Mouse (Mus musculus): Measurements from ENCODE around the gene Eef1akmt4.
A peak's percentile ranks its signal among the peaks of the same experiment; 100 is the strongest.

The Eef1akmt4 gene

DNA sequence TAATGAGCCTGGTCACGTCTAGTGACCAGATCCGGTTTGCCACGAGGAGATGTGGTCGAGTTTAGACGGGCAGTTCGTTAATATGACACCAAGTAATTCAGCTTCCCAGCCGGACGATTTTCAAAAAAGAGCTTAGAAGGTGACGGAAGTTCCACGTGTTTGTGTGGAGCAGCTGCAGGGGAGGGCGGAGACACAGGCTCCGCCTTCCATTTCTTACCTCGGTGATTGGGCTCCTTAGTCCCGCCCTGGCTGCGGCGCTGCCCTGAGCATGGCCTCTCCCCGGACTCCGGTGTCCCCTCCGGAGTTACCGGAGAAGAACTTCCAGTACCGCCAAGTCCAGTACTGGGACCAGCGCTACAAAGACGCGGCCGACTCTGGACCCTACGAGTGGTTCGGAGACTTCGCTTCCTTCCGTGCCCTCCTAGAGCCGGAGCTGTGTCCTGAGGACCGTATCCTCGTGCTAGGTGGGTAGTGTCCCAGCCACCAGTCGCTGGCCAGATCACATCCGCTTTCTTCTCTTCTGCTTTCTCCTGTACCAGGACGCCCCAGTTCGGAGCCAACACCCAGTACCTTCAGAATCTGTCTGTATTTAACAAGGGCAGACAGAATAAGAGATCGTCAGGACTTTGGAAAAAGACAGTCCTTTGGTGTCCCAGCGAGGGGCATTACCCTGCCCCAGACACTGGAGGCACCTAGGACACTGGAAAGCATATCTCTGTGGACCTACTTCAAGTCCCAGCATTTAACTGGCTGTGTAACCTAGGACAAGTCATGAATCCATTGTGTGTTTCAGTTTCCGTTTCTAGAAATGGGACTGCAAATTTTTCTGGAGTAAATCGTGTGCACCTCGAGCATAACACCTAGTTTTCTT lies at the start of gene Eef1akmt4, which contains the start of the genes Gm49333 and Alg3:
Gene Eef1akmt4, plus strand, starts transcription at position 237 of the 871 bp plus-strand sequence.
Gene Gm49333, plus strand, starts transcription at position 254 of the 871 bp plus-strand sequence.
Gene Alg3, minus strand, starts transcription at position 379 of the 871 bp plus-strand sequence.
- DNase-seq, result peak; percentile 90

DNA sequence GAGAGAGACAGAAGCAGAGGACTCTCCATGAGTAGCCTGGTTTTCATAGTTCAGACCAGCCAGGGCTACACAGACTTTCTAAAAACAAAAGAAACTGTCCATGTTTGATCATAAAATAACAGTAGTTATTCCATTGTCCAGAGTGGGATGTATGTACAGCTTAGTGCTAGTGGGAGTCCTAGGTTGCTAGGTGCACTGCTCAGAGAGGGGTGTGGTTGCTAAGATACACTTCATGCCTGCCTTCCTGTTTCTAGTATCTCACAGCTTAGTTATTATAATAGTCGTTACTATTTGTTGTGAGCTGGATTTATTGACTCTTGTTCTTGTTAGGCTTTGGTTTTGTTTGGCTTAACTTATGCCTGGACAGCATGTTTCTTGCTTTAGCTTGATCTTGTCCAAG lies 46.3 kb upstream of the Eef1akmt4 start:
- no peak for DNase-seq

DNA sequence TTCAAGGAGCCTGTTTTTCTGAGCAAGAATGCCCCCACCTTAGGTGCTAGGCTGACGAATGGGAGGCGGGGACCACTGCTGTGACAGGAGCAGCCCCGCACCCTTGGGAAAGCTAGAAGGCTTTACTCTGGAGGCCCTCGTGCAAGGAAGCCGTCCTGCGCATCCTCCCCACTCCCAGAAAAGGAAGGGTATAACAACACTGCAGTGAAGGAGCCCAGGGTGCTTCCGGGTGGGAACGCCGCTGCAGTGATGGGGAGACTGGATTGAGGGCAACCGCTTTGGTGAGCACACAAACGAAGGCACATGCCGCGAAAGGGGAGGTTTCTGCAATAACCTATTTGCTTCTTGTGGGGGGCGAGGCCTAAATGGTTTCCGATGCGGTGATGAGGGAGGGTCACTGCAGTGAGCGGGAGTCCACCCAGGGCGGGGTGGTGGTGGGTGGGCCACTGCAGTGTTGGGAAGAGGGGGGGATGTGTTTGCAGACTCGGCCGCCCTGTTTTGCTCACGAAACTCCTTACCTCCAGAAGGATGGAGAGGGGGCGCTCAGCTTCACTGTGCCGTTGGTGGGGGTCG lies 21.9 kb upstream of the Eef1akmt4 start, which contains the start of gene Vwa5b2:
Gene Vwa5b2, plus strand, starts transcription at position 106 of the 573 bp plus-strand sequence.
- no peak for DNase-seq

DNA sequence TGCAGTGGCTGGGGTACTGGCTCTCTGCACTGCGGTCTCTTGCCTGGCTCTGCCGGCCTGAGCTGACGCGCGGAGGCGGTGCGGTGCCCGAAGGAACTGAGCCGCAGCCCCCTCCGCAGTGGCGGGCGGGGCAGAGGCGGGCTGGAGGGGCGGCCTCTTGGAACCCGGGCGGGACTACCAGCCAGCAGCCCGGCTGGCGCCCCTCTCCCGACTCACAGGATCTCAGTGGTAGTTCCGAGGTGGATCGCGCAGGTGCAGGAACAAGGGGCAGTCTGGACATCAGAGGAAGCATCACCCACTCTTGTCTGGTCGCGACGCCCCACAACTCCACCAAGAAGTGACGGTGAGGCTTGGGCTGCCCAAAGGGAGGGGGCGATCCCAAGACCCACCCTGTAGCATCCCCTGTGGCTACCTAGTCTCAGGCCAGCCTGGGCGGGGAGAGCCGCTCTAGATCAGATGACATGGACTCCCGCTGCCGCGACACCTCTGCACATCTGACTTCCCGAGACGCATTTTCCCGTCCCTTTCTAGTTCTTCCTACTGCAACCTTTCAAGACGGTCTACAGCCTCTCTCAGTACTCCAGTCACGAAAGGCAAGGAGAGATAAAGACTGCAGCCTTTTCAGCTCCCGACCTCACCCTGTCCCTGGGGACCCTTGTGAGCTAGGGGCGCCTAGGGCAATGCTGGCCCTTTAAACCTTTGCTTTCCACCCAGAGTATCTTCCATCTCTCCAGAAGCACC lies 21.3 kb upstream of the Eef1akmt4 start:
- DNase-seq, result peak; percentile 51

DNA sequence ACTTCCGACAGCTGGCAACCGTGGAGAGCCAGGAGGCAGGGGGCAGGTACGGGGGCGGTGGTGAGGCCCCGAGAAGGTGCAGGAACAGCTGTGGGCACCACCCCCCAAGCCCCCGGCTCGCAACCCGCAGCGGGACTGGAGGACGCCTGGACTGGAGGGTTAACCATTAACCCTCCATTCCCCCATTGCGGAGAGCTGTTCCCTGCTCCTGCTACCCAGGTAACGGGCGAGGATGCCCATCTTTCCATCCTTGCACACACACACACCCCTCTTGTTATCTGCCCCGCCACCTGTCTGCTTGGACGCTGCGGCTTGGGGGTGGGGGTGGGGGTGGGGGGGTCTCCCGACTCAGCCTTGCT lies 20.7 kb upstream of the Eef1akmt4 start:
- DNase-seq, result no peak

DNA sequence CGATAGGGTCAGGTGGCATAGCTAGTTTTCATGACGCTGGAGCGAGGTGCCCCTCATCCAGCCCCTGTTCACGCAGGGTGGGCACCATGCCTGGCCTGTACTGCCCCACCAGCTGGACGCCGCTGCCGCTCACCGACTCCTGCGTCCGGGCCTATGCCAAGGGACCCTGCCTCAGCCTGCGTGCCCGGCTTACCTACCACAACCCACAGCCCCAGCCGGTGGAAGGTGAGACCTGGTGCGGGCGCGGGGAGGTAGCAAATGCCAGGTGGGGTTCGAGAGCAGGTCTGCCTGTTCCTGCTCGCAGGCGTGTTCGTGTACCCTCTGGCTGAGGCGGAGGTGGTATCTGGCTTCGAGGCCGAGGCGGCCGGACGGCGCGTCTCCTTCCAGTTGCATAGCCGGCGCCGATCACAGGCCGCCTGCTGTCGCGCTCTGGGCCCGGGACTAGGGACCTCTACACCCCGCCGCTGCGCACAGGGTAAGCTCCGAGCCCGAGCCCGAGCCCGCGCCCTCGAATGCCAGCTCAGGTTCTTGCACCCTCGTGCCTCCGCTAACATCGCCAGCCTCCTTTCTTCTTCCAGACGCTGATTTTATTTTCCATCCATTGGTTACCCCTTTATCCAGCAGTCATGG lies 20.2 kb upstream of the Eef1akmt4 start:
- DNase-seq, result no peak

DNA sequence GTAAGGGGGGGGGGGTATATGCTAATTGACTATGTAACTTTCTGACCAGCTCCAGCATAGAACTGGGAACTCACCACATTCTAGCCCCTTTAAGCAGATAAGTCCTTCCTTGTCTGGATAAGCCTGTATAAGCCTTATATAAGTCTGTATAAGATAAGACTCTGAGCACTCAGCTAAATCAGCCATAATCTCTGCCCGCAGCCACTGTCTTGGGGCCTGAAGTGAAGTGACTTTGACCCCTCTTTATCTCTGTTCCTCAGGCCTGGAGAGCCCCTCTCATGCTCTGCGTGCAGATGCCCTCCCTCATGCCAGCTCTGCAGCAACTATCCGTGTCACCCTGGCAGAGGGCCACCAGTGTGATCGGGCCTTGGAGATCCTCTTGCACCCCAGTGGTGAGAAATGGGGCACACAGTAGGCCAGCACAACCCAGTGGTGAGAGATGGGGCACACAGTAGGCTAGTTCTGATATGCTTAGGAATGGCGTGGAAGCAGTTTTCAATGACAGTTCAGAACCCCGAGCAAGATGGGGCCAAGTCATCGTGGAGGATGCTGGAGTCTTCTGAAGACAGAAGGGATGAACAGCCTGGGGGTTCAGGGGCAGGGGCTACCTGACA lies 16.2 kb upstream of the Eef1akmt4 start:
- DNase-seq, result no peak

DNA sequence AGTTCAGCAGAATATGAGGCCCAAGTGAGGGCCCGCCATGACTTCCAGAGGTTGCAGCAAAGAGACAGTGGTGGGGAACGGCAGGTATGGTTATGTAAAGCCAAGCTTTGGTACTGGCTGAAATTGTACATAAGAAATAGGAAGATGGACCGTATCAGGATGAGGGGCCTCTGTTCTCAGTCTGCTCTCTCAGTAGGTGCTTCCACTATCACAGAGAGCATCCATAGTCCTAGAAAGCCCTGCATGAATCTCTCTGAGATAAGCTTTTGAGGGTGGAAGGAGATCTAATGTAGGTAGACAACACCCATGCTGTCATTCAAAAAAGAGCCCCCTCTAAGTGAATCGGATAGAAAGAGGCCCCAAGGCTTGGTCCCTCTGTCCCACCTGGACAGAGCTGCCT lies 15.7 kb upstream of the Eef1akmt4 start:
- DNase-seq, result no peak

DNA sequence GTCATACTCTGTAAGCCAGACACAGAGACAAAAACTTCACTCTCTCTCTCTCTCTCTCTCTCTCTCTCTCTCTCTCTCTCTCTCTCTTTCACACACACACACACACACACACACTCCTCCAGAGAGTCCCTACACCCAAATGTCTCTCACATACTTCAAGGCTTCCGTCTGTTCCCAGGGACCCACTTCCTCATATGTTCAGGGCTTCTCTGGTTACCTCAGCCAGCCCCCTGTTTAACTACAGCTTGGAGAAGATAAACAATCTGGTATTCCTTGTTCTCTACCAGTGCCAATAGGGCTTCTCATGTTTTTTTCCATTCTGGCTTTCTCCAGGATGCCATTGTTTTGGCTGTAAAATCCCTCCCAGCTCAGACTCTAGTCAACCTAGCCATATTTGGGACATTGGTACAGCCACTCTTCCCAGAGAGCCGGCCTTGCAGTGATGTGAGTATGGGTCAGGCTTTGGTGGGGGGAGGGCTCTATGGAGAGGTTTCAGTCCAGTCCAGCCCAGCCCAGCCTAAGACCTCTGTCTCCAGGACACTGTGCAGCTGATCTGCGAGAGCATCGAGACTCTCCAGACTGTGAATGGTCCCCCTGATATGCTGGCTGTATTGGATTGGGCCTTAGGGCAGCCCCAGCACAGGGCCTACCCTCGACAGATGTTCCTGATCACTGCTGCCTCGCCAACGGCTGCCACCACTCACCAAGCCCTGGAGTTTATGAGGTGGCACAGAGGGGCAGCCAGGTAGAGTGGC lies 14.5 kb upstream of the Eef1akmt4 start:
- DNase-seq, result no peak

DNA sequence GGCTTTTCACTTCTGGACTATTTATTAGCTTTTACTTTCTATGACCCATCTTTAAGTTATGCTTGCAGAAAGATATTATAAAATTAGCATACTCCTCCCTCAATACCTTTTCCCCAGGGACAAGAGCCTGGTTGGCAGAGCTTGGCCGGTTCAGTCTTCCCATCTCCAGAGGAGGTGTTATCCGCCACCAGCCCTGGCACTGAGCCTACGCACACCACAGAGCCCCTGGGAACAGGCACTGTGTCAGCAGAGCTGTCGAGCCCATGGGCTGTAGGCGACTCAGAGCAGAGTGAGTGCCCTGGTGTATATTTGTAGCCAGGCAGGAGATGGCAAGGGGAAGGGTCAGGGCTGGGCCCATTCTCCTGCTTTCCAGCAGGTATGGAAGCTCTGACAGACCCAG lies 10.9 kb upstream of the Eef1akmt4 start:
- no peak for DNase-seq

DNA sequence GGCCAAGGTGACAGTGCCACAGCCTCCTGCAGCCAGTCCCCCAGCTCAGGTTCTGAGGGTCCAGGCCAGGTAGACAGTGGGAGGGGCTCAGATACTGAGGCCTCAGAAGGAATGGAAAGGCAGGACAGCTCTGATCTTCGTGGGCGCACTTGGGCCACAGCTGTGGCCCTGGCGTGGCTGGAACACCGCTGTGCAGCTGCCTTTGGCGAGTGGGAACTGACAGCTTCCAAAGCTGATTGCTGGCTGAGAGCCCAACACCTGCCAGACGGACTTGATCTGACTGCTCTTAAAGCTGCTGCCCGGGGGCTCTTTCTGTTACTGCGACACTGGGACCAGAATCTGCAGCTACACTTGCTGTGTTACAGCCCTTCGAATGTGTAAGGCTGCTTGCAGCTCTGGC lies 6.7 kb upstream of the Eef1akmt4 start:
- DNase-seq, result no peak

DNA sequence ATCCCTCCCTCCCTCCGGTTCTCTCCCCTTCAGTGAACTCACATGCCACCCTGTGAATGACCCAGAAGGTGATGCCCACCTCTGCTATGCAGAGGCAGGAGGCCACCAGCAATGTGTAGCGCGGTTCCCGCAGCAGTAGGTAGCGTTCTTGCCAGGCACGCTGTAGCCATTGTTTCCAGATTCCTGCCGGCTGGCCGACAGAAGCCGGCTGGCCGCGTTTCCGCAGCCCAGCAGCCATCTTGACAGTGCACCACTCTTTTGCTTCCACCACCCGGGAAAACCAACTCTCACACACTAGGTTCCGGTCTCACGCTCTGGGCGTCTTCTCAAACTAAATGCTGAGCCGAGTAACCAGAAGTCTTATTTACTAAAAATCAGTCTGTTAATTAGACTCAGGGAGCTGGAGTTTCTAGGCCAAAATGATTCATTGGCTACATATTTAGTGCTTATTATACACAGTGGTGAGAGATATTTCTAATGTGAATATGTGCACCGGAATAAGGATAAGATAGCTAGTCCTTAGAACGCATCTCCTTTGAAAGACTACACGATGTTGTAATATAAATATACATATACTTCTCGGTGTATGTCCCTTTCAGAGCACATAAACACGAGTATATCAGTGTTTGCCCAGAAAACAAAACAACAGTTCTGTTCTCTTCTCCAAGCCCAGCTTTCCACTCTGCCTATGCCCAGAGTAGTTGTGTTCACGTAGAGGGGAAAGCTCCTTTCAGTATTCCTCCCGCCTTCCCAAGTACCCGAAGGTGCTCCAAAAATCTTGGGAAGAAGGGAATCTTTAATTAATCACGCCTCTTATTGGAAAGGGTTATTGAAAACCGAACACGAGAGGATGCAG lies 664 bp upstream of the Eef1akmt4 start:
- peak; percentile 82 for DNase-seq

DNA sequence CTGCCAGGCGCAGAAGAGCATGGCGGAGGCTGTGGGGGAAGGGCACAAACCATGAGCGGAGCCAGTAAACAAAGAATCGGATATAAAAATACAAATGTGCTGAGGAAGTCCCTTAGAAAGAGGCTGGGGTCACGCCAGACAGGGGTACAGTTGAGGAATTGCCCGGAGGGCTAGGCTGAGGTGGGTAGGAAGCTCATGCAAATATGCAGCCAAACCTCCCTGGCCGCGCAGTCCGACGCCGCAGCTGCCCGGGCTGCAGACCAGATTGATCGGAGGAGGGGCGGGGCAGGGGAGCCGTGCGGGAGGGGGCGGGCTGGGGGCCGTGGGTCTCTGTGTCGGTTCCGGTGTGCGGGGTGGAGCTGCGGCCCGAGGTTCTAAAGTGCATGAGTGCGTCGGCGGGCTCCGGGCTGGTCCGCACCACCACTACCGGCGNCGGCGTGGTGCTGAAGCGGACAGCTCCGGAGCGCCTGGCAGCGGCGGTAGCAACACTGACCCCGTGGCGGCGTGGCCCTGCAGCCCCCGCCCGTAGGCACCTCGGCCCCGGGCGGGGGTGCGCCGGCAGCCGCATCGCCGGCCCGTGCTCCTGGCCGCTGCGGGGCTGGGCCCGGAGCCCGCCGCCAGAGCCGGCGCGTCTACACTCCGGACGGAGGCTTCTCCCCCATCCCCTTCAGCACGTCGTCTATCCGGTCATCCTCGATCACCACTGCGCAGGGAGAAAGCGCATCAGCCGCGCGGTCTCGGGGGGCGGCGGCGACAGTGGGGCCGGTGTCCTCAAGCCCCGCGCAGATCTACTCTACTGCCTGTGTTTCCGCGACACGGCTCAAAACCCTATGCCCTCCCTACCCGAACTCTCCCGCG lies 8.4 kb downstream of the Eef1akmt4 start:
- peak; percentile 66 for DNase-seq

DNA sequence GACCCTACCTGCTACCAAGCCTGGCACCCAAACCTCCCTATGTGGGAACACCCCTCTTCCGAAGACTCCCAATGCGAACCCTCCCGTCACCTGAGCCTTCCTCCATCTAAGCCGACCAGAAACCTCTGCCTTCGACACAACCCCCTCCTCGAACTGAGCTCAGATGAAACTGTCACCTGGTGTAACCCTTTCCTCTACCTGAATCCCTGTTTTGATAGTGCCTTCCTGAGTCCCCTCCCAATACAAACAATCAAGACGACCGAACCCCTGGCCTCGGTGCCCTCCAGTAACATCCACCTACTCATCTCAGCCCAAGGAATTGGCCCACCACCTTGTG lies 9.0 kb downstream of the Eef1akmt4 start:
- DNase-seq, result no peak

DNA sequence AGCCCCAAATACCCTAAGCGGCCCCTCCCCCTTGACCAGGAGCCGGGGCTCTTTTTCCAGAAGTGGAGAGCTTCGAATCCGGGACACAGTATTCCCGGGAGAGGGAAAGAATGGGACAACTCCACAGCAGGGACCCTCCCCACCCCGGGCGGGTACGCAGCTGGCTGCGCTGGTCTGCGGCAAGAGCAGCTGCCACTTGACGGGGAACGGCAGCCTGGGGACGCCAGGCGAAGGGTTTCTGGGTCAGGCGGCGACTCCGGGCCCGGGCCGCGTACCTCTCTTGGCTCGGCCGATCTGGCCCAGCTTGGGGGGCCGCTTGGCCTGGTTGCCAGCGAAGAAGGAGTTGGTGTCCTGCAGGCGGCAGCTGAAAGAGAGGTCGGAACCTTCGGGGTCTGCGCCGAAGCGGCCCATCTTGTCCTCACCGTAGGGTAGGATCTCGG lies 9.4 kb downstream of the Eef1akmt4 start:
- DNase-seq, result no peak

DNA sequence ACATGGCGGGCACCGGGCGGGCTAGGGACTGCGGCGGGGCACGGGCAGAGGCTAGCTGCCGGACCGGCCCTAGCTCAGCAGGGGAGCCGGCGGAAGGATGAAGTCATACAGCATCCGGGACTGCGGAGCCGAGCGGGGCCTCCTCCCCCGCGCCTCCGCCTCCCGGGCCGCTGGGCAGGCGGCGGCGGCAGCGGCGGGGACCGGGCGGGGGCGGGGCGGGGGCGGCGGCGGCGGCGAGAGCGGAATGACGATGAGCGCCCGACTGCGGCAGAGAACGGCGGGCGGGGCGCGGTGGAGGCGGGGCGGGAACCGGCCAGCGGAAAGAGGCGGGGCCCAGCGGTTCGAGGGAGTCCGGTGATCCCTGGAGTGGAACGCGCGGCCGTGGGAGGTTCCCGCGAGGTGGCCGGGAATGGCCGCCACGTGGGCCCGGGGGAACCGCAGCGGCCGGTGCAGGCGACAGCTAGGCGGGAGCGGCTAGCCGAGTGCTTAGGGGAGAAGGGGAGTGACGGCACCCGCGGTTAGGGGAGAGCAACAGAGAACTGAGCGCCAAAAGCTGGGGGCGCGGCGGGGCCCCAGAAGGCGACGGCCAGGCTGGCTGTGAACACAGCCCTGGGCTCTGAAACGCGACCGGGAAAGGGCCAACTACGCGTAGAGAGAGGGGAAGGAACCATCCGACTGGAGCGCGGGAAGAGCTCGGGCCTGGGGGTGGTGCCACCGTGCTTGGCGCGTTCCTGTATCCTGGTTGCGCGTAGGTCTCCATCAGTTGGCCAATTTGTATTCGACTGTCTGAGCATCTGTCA lies 10.0 kb downstream of the Eef1akmt4 start, which contains the start of gene Camk2n2:
Gene Camk2n2, minus strand, starts transcription at position 97 of the 800 bp plus-strand sequence.
- peak; percentile 82 for DNase-seq

DNA sequence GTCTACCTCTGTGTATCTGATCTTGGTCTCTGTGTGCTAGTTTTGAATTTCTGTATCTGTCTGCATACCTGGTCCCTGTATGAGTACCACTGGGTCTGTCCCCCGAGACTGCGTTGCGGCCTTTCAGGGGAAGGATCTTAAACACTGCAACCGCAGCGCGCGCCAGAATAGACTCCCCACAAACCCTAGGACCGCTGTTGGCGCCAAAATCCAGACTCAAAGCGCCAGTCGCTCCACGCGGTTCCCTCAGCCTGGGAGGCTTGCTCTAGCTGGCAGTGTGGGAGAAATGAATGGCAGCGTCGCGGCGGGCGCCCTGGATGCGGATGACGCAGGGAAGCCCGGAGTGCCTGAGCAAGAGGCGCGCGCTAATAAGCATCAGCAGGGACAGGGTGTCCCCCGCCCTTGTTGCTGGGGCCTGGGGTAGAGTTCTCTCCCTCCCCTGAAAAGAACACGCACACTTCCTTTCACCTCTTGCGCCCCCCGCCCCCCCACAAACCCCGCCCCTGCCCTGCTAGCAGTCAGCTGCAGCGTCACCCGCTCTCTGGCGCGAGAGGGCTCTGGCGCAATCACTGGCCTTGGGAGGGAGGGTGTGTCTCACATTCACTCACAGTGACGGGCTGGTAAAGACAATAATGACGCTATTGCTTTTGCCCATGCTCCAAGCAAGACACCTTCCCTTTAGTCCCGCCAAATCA lies 10.7 kb downstream of the Eef1akmt4 start:
- peak; percentile 52 for DNase-seq

DNA sequence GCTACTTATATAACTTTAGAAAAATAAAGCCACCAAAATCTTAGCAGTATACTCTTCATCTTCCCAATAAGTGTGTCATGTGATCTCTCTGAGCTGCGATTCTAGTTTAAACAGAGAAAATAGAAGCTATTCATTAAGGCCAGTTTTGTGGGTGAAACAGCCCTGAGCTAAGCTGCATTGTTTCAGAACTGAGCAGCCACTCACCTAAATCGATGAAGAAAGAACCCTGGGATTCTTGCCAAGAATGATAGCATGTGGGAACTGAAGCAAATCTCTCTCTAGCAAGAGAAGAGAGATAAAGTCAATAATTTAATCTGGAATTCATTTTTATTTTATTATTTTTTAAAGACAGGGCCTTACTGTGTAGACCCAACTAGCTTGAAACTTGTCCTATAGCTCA lies 11.8 kb downstream of the Eef1akmt4 start:
- no peak for DNase-seq
